Mouse (Mus musculus): ENCODE measurements around the gene Dapk1. TPM values are rescaled to one million over a fixed set of nuclear protein-coding genes. Genes with fewer than 3 reads are reported as not detected.

Gene Dapk1
- total RNA-seq, 2 experiments from 2014 or later, result 105 to 110 TPM

- peak; percentile 82 for DNase-seq
- intact Hi-C loops (cut with DNase I), result no loop called here
Measured at GRCm38 (mm10) chr13:60614154-60614553, 12.4 kb downstream of the Dapk1 start.

- no peak for DNase-seq
- intact Hi-C loops (cut with DNase I), result no loop called here
Measured at GRCm38 (mm10) chr13:60615057-60615650, 13.4 kb downstream of the Dapk1 start.

GRCm38 (mm10) chr13:60616036-60616435, 14.3 kb downstream of the Dapk1 start:
- intact Hi-C loops (cut with DNase I), result no loop called here
- DNase-seq, result no peak

- DNase-seq, result no peak
- intact Hi-C loops (cut with DNase I), result no loop called here
Measured at GRCm38 (mm10) chr13:60618287-60618686, 16.5 kb downstream of the Dapk1 start.

GRCm38 (mm10) chr13:60619723-60620122, 18.0 kb downstream of the Dapk1 start:
- intact Hi-C loops (cut with DNase I), result no loop called here
- DNase-seq, result no peak

GRCm38 (mm10) chr13:60621411-60621965, 19.7 kb downstream of the Dapk1 start:
- DNase-seq, result peak; percentile 38
- intact Hi-C loops (cut with DNase I), result no loop called here

- DNase-seq, result no peak
- intact Hi-C loops (cut with DNase I), result no loop called here
Measured at GRCm38 (mm10) chr13:60625581-60625980, 23.8 kb downstream of the Dapk1 start.

GRCm38 (mm10) chr13:60627843-60628656, 26.3 kb downstream of the Dapk1 start:
- no peak for DNase-seq
- intact Hi-C loops (cut with DNase I), result no loop called here

- DNase-seq, result no peak
- intact Hi-C loops (cut with DNase I), result no loop called here
Measured at GRCm38 (mm10) chr13:60628657-60628950, 26.9 kb downstream of the Dapk1 start.

- DNase-seq, result no peak
- intact Hi-C loops (cut with DNase I), result no loop called here
Measured at GRCm38 (mm10) chr13:60629419-60629818, 27.7 kb downstream of the Dapk1 start.

GRCm38 (mm10) chr13:60633945-60634344, 32.2 kb downstream of the Dapk1 start:
- intact Hi-C loops (cut with DNase I), result no loop called here
- DNase-seq, result no peak

- no peak for DNase-seq
- intact Hi-C loops (cut with DNase I), result no loop called here
Measured at GRCm38 (mm10) chr13:60635636-60636035, 33.9 kb downstream of the Dapk1 start.

GRCm38 (mm10) chr13:60639482-60640055, 37.8 kb downstream of the Dapk1 start:
- no peak for DNase-seq
- intact Hi-C loops (cut with DNase I), result no loop called here

- DNase-seq, result no peak
- intact Hi-C loops (cut with DNase I), result no loop called here
Measured at GRCm38 (mm10) chr13:60640420-60640819, 38.7 kb downstream of the Dapk1 start.

- DNase-seq, result no peak
- intact Hi-C loops (cut with DNase I), result no loop called here
Measured at GRCm38 (mm10) chr13:60644457-60644889, 42.7 kb downstream of the Dapk1 start.

GRCm38 (mm10) chr13:60646791-60647190, 45.0 kb downstream of the Dapk1 start:
- DNase-seq, result no peak
- intact Hi-C loops (cut with DNase I), result no loop called here

GRCm38 (mm10) chr13:60648350-60648749, 46.6 kb downstream of the Dapk1 start:
- DNase-seq, result no peak
- intact Hi-C loops (cut with DNase I), result no loop called here

- intact Hi-C loops (cut with DNase I), result no loop called here
- no peak for DNase-seq
Measured at GRCm38 (mm10) chr13:60650000-60650399, 48.3 kb downstream of the Dapk1 start.

- peak; percentile 54 for DNase-seq
- intact Hi-C loops (cut with DNase I), result no loop called here
Measured at GRCm38 (mm10) chr13:60654017-60654565, 52.3 kb downstream of the Dapk1 start.

GRCm38 (mm10) chr13:60655246-60655645, 53.5 kb downstream of the Dapk1 start:
- intact Hi-C loops (cut with DNase I), result no loop called here
- no peak for DNase-seq

GRCm38 (mm10) chr13:60659600-60659999, 57.9 kb downstream of the Dapk1 start:
- intact Hi-C loops (cut with DNase I), result no loop called here

More at GRCm38 (mm10) chr13:60659600-60659999, 57.9 kb downstream of the Dapk1 start:
- no peak for DNase-seq

All from left cerebral cortex, postnatal 4 days (tissue).